Mouse (Mus musculus) ES-E14 (cell line): ENCODE results near the gene Spaca3.
A peak's percentile ranks its signal among the peaks of the same experiment; 100 is the strongest.

Source experiments
- CHD2 ChIP-seq: IDR thresholded peaks from 2 replicates; pipeline ENCODE4 v1.6.1; 2014; ENCODE audit warnings: mild to moderate bottlenecking, low read depth, low read length, inconsistent platforms
- MAFK ChIP-seq: IDR thresholded peaks from 2 replicates; pipeline ENCODE4 v1.6.1; 2014; ENCODE audit warnings: mild to moderate bottlenecking, low read depth, low read length, inconsistent platforms; ENCODE audit not compliant: insufficient read depth
- ZC3H11A ChIP-seq: IDR thresholded peaks from 2 replicates; pipeline ENCODE4 v1.6.1; 2012; ENCODE audit warnings: low read depth, mild to moderate bottlenecking, inconsistent platforms, low read length, borderline replicate concordance
- ZNF384 ChIP-seq: IDR thresholded peaks from 2 replicates; pipeline ENCODE4 v1.6.1; 2012; ENCODE audit warnings: low read depth, low read length, inconsistent platforms

GRCm38 (mm10) chr11:80889336-80890063 is 31.3 kb downstream of the Spaca3 start:
- TF ChIP-seq CHD2 = no peak
- peak; percentile 90 for TF ChIP-seq ZNF384
- no peak for TF ChIP-seq ZC3H11A
- no peak for TF ChIP-seq MAFK
